Mouse (Mus musculus): ENCODE measurements around the gene Xab2.
"Not testable (repeated sequence)": the region's sequence is repeated elsewhere in the genome, so short reads cannot be mapped to it uniquely, and the experiment has no call there.

Gene Xab2

DNA sequence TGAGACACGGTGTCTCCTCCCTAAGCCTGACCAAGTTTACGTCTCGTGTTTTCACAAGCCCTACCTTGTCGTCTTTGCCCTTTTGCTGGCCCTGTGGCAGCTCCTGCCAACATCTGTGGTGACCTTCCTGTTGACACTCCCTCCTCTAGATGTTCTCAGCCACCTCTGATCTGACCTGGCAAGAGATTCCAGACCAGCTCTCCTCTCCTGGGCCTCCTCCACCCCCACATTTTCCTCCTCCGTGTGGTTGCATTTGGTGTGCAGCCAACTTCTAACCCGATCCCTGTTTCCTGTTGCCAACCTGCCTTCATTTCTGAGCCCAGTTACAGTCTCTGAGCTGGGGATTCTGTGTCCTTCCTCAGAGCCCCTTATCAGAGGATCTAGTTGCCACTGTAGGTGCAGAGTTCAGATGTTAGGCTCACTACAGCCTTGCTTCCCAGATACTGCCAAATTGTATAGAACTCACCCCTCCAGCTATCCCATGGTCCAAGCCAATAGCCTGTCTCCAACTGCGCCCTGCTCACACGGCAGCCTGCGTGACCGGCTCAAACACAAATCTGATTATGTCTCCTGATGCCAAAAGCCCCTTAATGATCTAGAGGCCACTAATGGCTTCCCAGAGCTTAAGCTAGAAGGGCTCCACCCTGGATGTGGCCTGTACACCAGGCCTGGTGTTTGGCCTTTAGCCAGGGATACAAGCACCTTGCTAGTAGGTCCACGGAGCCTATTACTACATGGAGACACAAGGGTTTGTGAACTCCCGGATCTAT, 11.9 kb downstream of the Xab2 start:
- no peak for DNase-seq (ENCODE audit: low spot score in 2 of 2)

DNA sequence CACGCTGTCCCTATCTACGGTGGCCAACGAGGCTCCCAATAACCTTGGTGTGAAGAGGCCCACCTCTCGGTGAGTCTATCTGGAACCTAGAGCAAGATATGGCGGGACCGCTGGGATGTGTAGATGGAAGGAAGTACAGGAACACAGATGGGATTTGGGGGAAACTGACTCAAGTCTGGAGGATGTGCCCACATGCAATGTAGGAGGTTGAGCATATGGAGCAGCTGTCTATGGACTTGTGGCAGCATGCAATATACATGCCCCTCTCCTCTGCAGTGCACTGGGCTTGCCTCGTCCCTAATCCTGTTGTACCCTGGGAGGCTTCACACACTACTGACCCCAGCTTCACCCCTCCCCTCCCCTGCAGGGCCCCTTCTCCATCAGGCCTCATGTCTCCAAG, 13.3 kb downstream of the Xab2 start:
- peak in 1 of 2 experiments; percentile 44 for DNase-seq (ENCODE audit: low spot score in 2 of 2)

DNA sequence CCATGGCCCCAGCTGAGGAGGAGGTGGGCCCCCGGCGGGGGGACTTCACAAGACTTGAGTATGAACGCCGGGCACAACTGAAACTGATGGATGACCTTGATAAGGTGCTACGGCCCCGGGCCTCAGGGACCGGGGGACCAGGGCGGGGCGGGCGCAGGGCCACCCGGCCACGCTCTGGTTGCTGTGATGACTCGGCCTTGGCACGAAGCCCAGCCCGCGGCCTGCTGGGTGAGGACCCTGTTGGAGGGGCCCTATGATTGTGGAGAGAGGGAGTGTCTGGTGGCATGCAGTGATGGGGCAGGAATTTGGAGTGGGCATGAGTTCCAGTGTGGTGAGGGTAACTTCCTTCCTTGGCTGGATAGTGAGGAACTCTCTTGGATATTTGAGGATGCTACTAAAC, 14.5 kb downstream of the Xab2 start:
- DNase-seq (ENCODE audit: low spot score in 2 of 2) = no peak

DNA sequence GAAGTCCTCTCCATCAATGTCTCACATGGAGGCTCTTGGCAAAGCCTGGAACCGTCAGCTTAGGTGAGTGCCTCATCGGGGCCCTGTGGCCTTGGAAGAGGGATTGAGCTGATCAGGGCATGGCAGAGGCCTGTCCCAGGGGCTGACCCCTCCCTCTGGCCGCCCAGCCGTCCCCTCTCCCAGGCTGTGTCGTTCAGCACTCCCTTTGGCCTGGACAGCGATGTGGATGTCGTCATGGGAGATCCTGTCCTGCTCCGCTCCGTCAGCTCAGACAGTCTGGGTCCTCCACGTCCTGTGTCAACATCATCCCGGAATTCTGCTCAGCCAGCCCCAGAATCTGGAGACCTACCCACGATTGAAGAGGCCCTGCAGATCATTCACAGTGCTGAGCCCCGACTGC, 17.7 kb downstream of the Xab2 start:
- DNase-seq (ENCODE audit: low spot score in 2 of 2) = no peak

DNA sequence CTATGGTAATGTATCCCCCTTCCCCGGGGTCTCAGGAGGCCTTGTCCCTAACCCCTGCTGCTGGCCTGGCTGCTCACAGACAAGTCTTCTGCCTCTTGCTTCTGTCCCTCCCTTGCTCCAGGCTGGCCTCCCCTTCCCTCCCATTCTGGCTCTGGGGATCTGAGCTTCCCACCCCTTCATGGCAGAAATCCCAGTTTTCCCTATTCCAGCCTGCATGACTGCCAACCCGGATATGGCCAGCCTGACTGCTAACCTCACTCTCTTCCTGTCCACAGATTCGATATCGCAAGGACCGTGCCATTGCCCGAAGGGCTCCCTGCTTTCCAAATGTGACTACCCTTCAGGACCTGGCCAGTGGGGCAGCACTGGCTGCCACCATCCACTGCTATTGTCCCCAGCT, 20.7 kb downstream of the Xab2 start:
- no peak for DNase-seq (ENCODE audit: low spot score in 2 of 2)

DNA sequence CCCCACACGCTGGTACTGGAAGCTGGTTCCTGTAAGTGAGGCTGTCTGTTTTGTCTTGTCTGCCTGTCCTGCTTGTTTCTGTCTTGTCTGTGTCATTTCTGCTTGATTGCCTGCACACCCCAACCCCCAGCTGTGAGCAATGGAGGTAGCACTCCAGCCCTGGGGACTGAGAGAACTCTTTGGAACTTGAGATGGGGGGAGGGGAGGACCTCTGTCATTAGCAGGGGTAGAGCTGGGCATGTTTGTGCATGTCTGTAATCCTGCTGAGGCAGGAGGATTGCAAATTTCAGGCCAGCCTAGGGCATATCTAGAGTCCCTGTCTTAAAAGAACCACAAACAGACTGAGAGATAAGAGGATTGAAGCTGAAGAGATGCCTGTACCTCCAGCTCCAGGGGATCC, 21.9 kb downstream of the Xab2 start:
- DNase-seq (ENCODE audit: low spot score in 2 of 2) = no peak

DNA sequence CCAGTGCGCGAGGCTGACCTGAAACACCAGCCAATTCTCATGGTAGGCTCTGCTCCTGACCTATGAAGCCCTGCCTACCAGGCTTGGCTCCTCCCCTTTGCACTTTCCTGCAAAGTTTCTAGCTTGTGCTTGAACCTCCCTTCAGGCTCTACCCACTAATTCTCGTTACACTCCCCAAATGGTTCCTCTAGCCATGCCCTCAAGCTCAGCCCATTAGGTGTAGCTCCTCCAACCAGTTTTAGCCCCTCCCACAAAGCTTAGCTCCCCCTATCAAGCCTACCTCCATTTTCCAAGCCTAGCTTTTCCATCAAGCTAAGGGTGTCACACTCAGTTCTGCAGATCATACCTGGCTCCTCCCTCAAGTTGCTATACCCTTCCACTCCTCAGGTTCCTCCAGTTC, 23.1 kb downstream of the Xab2 start:
- no peak for DNase-seq (ENCODE audit: low spot score in 2 of 2)

DNA sequence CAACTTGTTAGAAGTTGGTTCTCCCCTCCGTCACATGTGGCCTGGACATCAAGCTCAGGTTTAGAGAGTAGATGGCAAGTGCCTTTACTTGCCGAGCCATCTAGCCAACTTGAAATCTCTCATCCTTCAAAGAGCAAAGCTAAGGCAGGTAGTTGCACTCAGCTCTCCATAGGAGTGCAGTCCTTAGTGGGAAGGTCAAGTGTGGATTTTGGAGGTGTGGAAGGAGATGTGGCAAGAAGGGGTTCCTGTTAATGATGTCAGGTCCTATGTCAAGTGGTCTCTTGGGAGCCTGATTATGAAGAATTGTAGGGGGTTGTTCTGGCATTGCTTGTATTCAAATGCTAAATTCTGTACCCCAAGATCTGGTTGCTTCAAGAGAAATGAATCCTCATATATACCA, 26.6 kb downstream of the Xab2 start:
- DNase-seq (ENCODE audit: low spot score in 2 of 2) = no peak

DNA sequence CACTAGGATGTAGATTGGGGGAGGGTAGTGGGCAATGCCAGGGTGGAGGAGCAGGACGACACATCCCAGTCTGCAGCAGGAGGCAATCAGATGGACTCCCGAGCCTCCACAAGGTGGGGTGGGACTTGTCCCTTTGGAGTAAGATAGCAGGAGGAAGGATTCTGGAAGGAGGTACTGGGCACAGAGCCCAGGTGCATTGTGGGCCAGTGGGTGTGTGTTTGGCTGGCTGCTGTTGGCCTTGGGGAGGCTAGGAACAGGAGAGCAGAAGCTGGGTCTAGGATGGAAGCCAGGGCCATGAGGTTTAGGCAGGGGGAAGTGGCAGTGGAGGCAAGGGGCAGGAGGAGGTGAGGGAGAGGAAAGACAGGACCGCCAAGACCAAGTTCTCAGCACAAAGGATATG, 27.6 kb downstream of the Xab2 start:
- DNase-seq (ENCODE audit: low spot score in 2 of 2) = no peak

DNA sequence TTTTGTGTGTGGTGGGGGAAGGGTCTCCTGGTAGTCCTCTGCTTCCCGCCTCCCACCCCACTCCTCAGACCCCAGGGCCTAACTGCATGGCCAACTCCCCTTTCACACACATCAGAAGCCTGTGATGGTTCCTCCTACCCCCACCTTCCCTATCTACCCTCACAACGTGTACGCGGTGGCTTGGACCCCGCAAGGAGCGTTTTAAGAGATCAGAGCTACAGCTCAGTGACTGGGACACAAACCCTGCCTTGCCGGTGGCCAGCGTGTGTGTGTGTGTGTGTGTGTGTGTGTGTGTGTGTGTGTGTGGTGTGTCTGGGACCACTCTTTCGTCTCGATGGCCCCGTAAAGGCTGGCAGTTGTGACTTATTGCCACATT, 32.9 kb downstream of the Xab2 start:
- DNase-seq (ENCODE audit: low spot score in 2 of 2) = no peak

DNA sequence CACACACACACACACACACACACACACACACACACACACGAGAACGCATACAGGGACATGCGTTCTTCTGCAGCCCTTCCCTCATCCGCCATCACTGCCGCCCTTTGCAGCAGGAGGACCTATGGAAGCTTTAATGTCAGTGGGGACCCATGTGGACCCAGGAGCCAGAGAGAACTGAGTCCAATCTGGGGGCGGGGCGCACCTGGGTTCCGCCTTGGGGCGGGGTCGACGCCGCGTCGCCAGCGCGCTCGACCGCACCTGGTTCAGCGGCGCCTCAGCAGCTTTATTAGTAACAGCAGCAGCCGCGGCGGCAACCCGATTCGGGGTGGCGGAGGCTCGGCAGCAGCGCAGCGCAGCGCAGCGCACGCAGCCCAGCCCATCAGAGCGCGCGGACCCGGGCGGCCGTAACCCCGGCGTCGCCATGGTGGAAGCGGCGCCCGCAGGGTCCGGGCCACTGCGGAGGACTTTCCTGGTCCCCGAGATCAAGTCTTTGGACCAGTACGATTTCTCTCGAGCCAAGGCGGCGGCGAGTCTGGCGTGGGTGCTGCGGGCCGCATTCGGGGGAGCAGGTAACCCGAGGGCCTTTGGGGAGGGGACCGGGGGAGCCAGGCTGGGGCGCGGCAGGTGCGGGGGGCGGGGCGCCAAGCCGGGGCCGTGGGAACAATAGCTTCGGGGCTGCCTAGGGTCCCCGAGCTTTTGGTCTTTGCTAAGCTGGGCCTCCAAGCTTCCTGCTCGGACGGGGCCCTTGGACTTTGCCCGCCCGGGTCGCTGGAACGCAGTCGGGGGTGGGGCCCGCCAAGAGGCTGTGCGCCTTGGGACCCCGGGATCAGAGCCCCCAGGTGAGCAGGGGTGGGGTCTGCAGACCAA, 33.5 kb downstream of the Xab2 start:
- DNase-seq (ENCODE audit: low spot score in 2 of 2) = peak; percentile 62 to 69

DNA sequence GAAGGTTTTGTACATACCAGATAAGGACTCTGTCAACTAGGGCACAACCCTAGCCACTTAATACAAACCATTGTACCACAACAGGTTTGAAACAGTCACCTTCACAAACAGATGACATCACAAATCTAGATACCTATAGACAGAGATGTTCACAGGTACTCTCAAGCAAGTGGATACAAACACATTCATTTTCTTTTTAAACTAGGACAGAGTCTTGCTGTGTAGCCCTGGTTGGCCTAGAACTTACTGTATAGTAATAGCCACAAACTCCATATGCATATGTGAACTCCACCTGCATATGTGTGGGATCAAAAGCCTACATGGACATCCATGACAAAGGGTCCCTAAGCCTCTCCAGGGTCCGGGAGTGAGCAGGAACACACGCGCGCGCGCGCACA, 34.1 kb downstream of the Xab2 start, which contains the start of gene Camsap3:
Camsap3 (plus strand) TSS at position 301 of the 398 bp plus-strand sequence.
- no peak for DNase-seq (ENCODE audit: low spot score in 2 of 2)

DNA sequence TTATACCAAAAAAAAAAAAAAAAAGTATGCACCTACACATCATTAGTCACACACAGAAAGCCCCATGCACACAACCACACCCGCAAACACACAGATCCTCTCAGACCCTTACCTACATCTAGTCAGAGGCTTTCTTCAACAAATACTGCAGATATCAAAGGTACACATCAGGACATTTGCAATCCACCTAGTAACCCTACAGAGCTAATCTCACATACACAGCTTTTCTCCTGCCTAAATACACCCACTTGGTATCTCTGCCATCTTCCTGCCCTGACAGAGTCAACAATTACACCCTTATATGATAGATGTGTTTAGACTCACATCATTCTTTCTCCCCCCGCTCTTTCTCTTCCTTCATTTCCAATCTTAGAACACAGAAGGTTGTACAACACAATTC, 34.7 kb downstream of the Xab2 start:
- DNase-seq (ENCODE audit: low spot score in 2 of 2) = no peak

DNA sequence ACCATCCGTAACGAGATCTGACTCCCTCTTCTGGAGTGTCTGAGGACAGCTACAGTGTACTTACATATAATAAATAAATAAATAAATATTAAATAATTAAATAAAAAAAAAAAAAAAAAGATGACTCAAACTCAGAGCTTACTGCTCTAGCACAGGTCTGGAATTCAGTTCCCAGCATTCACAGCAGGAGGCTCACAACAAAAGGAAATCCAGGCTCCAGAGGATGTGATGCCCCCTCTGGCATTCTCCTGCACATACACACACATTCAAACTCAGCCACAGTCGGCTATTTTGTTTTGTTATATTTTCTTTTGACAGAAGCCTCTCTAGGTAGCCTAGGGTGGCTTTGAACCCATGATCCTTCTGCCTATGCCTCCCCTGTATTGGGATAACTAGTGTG, 39.2 kb downstream of the Xab2 start:
- not testable (repeated sequence) for DNase-seq (ENCODE audit: low spot score in 2 of 2)

DNA sequence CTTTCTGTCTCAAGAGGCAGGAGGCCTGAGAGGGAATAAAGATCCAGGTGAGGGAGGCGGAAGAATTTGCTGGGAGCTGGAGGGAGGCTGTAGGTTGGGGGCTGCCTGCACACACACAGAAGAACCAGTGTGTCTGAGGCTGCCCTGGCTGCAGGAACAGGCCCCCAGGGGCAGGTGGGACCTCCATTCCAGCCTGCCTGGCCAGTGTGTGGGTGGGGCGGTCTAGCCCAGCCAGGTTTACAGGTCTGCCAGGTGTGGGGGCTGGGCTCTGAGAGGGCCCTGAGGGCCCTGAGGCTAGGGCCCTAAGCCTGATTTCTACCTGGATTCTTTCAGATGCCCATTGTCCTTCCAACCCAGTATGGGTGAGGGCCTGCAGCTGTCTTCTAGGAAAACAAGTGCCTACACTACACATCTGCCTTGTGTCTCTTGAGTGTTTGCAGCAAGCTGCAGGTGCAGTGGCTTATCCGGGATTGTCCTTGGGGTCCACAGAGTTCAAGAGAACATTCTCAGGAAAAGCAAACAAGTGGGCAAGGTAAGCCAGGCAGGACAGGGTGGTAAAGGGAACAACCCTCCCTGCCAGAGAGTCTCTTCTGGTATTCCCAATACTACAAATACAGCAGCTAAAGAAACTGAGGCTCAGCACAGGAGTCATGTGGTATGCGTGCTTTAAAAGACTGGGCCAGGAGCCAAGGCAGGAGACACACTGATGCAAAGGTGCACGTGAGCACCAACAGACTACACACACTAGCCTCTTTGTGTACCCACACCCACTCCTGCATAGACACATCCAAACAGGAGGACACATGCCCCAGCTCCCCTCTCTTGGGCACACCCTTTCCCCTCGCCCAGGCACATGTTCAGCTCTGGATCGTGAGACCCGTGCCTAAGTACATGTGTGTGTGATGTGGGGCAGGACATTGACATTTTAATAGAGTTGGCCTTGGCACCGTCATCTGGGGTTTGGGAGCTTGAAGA, 41.4 kb downstream of the Xab2 start:
- no peak for DNase-seq (ENCODE audit: low spot score in 2 of 2)

DNA sequence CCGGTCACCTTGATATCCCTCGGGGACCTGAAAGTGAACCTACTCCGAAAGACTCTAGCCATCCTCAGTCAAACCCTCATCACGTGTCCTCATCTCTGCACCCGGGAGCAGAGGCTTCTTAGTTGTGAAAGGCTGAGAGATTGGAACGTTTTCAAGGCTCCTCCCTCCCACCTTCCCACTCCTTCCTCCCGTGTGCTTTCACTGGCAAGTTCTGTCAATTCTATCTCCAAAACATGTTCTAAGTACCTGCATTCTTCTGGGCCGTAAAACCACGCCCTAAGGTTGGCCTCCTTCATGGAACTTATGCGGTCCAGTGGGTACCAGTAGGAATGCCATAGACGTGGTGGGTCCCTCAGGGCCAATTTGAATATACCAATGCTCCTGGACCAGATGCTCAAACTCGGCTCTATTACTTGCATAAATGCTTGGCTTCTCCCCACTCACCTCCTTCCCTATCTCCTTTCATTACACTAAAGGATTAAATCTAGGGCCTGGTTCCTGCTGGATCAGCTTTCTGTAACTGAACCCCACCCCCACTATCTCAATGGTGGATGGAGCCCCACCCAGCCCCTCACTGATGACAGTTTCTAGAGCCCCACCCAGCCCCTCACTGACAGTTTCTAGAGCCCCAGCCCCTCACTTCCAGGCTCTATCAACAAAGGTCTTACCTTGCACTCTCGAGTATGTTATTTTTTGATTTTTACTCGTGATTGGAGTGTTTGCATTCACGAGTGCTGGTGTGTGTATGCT, 44.7 kb downstream of the Xab2 start:
- DNase-seq (ENCODE audit: low spot score in 2 of 2) = no peak

DNA sequence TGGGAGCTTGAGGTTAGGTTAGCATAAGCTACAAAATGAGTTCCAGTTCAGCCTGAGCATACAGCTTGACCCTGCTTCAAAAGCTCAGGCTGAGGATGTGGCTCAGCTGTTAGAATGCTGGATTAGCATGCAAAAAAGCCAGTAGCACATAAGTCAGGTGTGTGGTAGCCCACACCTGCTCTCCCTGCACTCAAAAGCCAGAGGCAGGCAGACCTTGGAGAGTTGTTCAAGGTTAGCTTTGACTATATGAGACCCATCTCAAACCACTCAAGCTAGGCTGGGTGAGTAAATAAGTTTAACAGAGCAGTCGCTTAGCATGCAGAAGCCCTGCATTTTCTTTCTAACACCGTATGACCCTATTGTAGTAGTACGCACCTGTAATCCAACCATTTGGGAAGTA, 46.6 kb downstream of the Xab2 start:
- no peak for DNase-seq (ENCODE audit: low spot score in 2 of 2)

DNA sequence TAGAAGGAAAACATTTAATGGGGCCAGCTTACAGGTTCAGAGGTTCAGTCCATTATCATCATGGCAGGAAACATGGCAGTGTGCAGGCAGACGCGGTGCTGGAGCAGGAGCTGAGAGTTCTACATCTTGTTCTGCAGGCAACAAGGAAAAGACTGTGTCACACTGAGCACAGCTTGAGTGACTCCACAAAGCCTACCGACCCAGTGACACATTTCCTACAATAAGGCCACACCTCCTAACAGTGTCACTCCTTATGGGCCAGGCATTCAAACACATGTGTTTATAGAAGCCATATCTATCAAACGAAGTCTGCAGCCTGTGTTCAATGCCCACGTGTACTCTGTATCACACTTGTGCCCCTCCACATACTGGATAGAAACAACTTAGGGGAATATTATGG, 51.3 kb downstream of the Xab2 start:
- no peak for DNase-seq (ENCODE audit: low spot score in 2 of 2)

DNA sequence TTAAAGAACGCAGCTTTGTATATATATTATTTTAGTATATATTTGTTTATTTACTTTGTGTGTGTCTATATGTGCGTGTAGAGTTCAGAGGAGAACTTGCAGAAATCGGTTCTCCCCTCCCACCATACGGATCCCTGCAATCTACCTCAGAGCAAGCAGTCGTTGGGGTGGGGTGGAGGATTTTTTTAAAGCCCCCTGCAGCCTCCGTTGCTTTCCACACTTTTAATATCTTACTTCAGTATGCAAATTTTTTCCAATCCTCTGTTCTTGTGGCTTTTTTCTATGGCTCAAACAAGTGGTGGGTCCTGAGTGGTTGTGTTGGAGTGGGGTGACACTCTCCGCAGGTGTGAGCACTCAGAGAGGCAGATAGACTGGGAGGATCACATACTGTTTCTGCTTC, 52.7 kb downstream of the Xab2 start:
- DNase-seq (ENCODE audit: low spot score in 2 of 2) = no peak

DNA sequence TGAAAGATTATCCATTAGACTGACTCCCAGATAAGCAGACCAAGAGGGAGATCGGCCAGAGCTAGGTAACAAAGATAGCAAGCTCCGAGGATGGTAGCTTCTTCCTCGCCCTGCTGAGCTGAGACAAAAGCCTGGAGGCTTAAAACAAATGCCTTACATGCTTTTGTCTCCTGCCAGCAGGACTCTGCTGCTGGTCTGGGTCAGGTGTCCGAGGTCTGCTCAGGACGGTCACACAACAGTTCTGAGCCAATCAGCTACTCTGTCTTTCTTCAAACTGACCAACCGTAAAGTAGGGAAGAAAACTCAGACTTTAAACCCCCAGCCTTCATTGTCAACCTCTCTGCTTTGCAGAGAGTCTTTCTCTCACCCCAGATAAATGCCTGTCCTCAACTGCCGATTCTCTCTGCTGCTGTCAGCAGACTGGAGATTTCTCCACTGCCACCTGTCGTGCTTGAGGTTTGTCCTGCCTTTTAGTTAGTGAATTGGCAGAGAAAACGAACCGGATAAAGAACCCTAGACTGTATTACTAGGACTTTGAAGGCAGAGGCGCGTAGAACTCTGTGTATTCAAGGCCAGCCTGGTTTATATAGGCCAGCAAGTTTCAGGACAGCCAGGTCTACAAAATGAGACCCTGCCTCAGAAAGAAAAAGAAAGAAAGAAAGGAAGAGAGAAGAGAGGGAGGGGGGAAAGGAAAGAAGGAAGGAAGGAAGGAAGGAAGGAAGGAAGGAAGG, 53.3 kb downstream of the Xab2 start, which contains the start of gene C330021F23Rik:
C330021F23Rik (plus strand) TSS at position 350 of the 731 bp plus-strand sequence.
- no peak for DNase-seq (ENCODE audit: low spot score in 2 of 2)
